Mouse (Mus musculus) layer of hippocampus, adult 18-20 months (tissue): ENCODE results near the gene Pdss2. TPM values are rescaled to one million over a fixed set of nuclear protein-coding genes. Genes with fewer than 3 reads are reported as not detected.

Source experiments
- DNase-seq, 2 experiments: peaks; one replicate each; pipeline ENCODE4 v3.0.0; 2022; ENCODE audit warnings: low spot score in 2 of 2
- long read RNA-seq: library from polyadenylated mRNA; stranded (forward); transcript quantifications from one replicate; pipeline ENCODE4 v2.0.0, GENCODE M21; 2021
- total RNA-seq, 2 experiments: library from RNA; stranded (reverse); gene quantifications; 2 replicates each; pipeline ENCODE4 v1.2.3; 2021

The Pdss2 gene
- total RNA-seq = 10 to 100 TPM; 18.3 to 19.6 TPM
- long read RNA-seq, transcript Pdss2-201 (8 exons, 2,127 nt) = major isoform, 8 of 13 reads
- long read RNA-seq, partial matches to known transcripts = 0 of 13 reads
- long read RNA-seq, other reads (novel, unspliced or antisense) = 5 of 13 reads

DNA sequence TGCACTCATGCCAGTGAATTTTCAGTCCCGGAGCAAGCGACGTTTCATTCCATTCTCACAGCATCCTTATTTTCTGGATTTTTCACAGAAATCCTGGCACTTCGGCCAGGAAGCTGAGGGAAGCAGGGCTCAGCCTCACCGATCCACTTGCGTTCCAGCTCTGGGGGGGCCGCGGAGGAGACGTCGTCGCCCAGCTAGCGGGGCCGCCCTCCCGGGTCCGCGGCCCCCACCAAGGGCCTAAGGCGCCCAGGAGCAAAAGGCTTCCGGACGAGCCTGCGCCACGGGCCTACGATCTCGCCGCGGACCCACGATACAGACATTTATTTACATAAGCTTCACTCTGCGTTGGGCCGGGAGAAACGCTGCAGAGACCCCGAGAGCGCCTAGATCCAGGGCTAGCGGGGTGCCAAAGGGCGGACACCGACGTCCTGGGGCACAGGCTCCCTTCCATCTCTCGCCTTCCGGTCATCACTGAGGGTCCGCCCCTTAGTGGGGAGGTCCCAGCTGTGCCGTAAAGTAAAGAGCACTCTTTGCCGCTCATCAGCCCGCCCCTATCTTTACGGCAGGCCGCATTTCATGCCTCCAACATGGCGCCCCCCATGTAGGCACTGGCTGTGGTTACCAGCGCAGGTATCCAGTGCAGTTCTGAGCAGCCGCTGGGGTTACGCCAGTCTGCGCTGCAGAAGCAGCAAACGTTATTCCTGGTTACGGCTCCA lies at the start of gene Pdss2:
Gene Pdss2 (plus strand): TSS at position 577 of the 716 bp plus-strand sequence.
- peak; percentile 93 to 96 for DNase-seq

DNA sequence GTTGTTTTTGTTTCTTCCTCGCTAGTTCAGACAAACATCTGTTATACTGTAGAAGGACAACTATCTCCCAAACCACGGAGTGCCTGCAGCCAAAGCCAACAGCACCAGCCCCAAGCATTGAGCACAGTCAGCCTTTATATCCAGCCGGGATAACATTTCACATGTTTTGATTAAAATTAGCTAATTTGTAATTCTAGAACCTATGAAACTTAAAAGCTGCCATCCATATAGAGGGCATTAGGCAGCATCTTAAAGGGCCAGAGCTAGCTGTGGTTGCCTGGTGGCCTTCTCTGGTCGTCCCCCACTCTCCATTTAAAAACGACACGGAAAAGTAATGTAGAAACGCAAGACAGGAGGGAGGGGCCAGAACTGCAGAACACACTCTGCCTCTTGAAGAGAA lies 49.2 kb upstream of the Pdss2 start:
- DNase-seq = no peak

DNA sequence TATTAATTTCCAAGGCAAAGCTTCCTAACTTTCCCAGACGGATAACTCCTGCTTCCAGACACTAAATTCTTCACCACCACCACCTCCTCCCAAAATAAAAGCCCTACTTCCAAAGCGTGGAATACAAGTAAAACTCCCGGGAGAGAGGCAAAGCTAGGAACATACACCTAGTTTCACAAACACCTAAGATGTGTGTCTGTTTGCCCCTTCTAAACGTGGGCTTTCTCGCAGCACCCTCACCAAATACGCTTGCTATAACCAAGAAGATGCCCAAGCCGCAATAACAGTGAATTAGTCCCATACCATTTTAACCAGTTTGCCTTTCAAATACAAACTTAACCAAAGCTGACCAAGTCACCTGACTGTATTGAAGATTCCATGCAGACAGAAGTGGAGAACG lies 48.7 kb upstream of the Pdss2 start:
- DNase-seq = no peak

DNA sequence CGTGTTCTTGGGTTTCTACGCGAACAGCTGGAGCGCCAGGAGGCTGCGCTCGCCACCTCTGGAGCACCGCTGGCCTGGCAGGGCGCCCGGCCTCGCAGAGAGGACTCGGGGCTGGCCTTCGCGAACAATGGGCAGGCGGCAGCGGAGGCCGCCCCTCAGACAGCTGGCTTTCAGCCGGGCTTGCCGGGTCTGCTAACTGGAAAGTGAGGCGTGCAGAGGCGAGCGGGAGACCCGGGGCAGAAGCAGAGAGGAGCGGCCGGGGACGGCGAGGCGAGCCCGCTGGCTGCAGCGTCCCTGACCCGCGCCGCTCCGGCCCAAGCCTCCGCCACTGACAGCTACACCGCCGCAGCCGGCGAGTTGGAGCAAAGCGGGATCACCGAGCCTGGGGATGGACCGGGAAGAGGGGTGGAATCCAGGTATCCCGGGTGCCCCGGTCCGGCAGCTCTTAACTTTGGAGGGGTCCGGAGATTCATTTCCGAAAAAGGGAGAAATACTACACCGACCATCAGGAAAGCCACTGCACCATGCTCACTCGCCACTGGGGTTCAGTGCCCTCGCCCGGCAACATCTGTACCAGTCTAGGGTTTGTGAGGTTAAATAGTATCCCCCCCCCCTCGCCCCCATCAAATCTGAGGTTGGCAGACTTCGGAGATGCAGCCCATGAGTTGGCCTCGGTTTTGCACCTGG lies 48.0 kb upstream of the Pdss2 start:
- DNase-seq = no peak

DNA sequence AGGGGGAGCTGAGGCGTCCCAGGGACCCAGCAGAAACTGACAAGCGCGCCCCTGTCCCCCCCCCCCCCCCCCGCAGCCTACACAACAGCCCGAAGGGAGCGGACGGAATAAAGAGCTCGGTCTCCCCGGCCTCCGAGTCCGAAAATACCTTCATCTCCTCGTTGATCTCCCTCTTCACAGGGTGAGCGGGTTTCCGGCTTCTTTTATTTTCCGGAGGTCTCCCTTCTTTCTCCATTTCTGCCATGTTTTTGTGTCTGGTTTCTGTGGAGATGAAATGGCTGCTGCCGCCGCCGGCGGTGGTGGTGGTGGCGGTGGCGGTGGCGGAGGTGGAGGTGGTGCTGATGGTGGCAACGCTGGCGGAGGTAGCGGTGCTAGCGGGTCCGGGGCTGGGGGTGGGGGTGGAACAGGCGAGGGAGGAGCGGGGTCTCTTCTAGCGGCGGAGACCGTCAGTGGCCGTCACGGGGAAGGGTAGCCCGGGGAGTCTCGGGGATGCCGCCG lies 47.4 kb upstream of the Pdss2 start:
- DNase-seq = peak in 1 of 2 experiments; percentile 54

DNA sequence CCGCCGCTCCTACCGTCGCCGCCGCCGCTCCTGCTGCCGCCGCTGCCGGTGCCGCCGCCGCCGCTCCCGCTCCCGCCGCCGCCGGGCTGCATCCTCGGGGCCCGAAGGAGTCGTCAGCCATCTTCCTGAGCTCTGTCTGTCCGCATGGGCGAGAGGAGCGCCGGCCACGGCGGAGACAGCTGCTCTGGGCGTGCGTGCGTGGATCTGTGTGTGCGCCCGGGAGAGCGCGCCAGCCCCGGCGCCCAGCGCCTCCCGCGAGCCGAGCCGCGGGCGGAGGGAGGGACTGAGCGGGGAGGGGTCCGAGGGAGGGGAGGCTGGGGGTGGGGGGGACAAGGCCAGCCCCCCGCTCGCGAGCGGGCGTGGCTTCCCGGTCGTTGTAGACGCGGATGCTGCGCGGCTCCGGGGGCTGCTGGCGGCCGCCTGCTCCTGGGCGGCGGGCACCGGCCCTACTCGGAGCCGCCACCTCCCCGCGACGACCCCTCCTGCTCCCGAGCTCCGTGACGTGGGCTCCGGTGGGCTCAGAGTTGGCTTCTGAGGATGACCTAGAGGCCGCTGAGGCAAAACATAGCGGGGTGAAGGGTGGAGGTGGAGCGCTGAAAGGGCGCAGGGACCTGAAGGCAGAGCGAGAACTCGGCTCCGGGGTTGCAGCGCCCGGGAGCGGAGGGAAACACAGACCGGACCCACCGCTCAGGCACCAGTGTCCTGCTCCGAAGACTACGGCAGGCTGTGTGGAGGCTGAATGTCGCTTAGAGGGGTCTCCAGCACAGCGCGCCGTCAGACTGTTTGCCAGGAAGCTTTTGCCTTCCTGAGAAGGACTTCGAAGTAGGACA lies 46.7 kb upstream of the Pdss2 start, which contains the start of the genes Sobp and 9030612E09Rik:
Gene Sobp (minus strand): TSS at position 205 of the 830 bp plus-strand sequence.
Gene 9030612E09Rik (plus strand): TSS at position 379 of the 830 bp plus-strand sequence.
- peak; percentile 82 to 84 for DNase-seq

DNA sequence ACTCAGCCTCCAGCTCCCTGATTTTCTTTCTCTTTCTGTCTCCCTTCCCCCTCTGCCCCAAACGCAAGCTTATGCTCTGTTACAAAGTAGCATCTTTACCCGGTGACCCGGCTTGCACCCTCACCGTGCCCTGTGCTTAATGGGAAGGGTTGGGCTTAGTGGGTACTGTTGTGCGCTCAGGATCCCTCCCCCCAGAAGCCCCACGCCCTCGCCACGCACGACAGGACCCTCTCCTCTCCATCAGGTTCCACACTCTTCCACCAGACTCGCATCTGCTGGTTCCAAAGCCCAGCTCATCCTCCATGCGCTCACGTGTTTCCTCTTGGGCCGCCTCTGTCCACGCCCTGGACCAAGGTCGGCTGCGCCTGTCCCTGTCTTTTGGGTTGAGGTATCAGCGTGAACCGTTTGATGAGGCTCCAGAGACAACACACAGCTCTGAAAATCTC lies 46.1 kb upstream of the Pdss2 start:
- DNase-seq = peak in 1 of 2 experiments; percentile 34

DNA sequence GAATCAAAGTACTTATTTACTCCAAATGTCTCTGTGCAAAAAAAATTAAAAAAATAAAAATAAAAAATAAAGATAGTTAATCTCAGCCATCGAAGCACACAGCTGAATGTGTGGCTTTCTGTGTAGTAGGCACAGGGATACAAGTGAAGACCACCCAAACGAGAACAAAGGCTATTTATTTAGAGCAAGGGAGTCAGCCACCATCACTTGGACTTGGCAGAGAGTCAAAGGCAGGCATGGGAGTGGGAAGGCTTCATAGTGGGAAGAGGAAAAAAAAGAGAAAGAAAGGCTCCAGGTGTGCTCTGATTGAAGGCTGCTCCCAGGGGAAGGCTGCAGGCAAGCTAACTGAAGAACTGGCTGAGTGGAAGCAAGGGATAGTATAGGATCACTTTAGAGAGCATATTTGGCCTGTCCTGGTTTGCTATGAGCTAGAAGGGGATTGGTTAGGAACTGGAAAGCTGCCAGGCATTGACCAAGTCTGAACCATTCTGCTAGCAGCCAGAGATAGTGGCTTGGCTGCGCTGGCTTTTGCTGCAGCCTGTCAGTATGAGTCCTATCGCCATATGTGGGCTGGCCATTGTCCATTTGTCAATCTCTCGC lies 40.9 kb upstream of the Pdss2 start:
- no peak for DNase-seq

DNA sequence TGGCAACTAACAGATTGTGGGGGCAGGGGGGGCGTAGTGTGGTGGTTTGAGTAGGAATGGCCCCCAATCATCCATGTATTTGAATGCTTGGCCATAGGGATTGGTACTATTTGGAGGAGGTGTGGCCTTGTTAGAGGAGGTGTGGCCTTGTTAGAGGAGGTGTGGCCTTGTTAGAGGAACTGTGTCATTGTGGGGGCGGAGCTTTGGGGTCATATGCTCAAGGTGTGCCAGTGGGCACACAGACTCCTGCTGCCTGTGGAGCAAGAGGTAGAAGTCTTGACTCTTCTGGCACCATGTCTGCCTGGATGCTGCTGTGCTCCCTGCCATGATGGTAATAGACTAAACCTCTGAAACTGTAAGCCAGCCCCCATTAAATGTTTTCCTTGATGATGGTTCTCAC lies 21.1 kb upstream of the Pdss2 start:
- DNase-seq = no peak

DNA sequence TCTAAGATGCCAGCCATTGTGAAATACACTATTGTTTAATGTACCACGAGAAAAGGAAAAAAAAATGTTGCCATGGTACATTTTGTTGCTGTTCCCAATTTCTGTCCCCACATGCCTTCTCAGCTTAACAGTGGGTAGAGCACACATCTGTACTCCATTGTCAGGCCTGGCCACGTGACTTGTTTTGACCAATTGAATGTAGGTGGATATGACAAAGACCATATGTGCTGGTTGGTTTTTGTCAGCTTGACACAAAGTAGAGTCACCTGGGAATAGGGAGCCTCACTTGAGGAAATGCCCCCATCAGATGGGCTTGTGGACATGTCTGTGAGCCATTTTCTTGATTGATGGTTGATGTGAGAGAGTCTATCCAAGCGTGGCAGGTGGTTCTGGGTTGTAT lies 17.4 kb upstream of the Pdss2 start:
- DNase-seq = no peak

DNA sequence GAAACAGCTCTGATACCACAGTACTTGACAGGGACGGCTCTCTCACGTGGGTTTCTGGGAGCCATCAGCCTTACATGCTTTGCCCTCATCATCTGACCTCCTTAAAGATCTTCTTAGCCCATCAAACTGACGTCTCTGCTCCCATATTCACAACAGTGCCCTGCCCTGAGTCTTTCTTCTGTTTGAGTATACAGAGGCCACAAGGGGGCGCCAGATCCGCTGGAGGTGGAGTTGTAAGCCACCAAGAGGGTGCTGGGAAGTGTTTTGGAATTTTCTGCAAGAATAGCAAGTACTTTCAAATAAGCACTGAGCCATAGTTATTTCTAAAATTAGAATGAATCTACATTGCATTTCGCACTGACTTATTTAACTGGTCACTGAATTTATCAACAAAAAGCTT lies 9.4 kb upstream of the Pdss2 start:
- DNase-seq = no peak

DNA sequence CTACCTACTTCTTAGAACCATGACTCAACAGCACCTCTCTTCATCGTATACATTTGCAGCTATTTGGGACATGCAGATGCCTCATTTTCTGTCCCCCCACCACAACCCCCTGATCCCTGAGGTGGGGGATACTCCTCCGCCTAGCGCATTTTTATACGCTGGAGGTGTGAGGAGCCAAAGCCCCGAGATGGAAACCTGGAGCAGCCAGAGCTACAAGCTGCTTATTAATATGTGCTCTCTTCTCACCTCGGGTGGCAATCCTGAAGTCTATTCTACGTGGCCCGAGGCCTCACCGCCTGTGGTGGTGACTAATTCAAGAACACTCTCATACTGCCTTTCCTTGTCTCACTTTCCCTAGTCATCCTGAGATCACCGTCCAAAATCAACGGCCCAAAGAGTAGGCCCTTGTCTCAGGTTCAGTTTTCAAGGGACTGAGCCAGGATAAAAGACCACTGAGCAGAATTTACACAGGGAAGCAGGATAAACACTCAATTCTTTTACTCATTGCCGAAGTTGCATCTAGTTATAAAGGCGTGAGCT lies 3.9 kb upstream of the Pdss2 start:
- no peak for DNase-seq

DNA sequence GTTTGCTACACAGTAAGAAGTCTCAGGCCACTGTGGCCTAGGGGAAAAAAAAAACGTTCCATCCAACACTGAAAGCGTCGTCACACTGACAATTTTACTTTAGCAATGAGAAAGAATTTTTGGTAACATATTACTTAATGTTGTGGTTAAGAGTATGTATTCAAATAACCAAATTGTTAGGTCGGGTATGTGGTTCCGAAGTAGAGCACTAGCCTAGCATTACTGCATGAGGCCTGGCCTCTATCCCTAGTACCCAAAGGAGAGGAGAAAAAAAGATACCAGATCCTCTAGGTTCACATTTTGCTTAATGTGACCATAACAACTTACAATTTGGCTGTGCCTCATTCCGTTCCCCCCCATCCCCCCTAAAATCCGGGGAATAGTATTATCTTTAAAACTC lies 807 bp upstream of the Pdss2 start:
- peak in 1 of 2 experiments; percentile 5 for DNase-seq

DNA sequence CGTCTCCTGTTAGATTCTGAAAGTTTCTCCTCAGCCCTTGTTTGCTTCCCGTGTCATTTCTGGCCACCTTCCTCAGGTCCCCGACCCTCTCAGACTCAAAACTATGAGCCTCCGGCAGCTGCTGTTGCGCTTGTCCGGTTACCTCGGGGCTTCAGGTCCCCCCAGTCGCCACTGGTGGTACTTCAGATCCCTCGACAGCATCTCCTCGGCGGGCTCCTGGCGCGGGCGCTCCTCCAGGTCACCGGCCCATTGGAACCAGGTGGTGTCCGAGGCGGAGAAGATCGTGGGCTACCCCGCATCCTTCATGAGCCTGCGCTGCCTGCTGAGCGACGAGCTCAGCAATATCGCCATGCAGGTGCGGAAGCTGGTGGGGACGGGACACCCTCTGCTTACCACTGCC lies 373 bp downstream of the Pdss2 start:
- no peak for DNase-seq

DNA sequence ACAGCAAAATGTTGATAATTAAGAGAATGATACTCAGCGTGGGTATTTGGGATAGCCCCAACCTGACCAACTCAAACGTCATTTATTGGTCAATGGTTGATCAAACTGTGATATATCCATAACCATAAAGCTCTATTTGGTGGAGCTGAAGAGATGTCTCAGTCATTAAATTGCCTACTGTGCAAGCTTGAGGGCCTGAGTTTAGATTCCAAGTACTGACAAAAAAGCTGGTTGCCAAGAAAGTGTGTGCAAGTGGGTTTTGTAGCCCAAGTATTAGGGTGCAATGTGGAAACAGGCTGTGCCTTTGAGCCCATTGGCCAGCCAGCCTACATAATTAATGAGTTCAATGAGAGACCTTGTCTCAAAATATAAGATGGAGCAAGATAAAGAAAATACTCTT lies 2.1 kb downstream of the Pdss2 start:
- DNase-seq = no peak

DNA sequence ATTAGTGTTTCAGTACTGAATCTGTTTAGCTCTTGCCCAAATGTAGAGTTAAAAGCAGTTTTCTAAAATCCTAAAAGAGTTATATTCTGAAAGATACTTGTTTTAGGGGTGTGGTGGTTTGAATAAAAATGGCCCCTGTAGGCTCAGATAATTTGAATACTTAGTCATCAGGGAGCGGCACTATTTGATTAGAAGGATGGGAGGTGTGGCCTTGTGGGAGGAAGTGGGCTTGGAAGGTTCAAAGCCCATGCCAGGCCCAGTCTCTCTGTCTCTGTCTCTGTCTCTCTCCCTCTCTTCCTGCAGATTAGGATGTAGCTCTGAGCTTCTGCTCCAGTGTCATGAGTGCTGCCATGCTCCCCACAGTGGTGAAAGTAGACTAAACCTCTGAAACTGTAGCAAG lies 5.1 kb downstream of the Pdss2 start:
- no peak for DNase-seq

DNA sequence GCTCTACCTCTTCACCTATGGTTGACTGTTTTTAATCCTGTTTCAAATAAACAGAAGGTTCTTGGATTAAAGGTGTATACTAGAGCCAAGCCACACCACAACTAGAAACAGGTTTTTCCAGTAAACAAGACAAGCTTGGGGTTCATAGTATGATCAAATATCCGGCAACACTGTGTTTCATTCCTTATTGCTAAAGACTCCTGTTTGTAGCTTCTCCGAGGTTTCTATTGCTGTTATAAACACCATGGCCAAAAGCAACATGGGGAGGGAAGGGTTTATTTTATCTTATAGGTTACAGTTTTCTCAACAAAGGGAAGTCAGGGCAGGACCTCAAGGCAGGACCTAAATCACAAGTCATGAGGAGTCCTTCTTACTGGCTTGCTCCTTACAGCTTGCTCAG lies 8.0 kb downstream of the Pdss2 start:
- no peak for DNase-seq

DNA sequence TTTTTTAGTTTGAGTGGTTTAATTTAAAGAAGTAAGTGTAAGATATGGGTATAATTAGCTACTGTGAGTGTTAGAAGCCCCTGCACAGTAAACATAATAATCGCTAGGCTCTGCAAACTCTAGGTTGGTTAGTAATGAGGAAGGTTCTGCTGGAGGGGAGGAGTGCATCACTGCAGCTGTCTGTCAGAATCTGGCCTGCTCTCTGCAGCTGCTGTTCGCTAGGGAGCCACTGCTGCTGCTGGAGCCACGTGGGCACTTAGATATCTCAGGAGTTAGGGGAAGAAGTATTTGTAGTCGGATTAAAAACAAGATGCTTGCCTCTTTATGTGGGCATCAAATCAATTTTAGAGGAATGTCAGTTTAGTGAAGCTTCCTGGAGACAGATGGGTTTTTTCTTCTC lies 13.2 kb downstream of the Pdss2 start:
- DNase-seq = no peak

DNA sequence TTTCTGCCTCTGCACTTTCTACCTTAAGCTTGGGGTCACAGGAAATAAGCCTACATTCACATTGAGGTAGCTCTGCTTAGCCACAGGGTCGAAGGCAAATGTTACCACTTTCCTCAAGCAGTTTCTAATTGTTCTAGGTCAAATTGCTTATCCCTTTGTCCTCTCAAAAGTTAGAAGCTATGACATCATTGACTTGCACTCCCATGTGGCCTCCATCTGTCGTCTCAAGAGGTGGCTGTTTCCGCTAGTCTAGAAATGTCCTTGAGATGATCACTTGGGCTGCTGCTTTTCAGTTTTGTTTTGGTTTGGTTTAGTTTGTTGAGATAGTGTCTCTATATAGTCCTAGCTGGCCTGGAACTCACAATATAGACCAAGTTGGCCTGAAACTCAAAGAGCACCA lies 13.7 kb downstream of the Pdss2 start:
- no peak for DNase-seq
